Comparison of ENCODE assay signal across 9 mouse cellular contexts in genomic region chr8:84184085-84185043, GRCm38 (mm10). TPM values are rescaled to one million over a fixed set of nuclear protein-coding genes. Genes with fewer than 3 reads are reported as not detected.
DNase-seq lines count a peak whose midpoint lies in the region; ATAC-seq and TF ChIP-seq lines count a peak whose summit lies in the region.
"Had no signal": no experiment of that assay in that cellular context is flagged by ENCODE, and none has a peak within 500 bp of the region (broad histone marks: within the 10 kb centered on the region; RNA-seq: fewer than 3 reads in every experiment).

No protein-coding gene starts in this region.

- peak overlapping the region; percentile 87 for H3K4me3 ChIP-seq in heart, embryonic 13.5 days
- peak overlapping the region; percentile 65 to 86 for H3K4me3 ChIP-seq in ES-E14 (ENCODE audit: insufficient read depth in 1 of 2, low read depth in 1 of 2, low read length in 2 of 2, poor library complexity in 1 of 2, severe bottlenecking in 1 of 2)
- peak overlapping the region; percentile 78 for H3K4me3 ChIP-seq in forebrain, embryonic 15.5 days
- H3K4me3 ChIP-seq in liver, postnatal 0 days (ENCODE audit: low read depth, low read length), result peak overlapping the region; percentile 61

- no peaks in the 10 kb centered on the region for H3K9me3 ChIP-seq in heart, embryonic 13.5 days
- no peaks in the 10 kb centered on the region for H3K9me3 ChIP-seq in ES-E14 (ENCODE audit: control insufficient read depth, insufficient read depth, low read depth, low read length)
- H3K9me3 ChIP-seq in forebrain, embryonic 15.5 days, result no peaks in the 10 kb centered on the region
- H3K9me3 ChIP-seq in liver, postnatal 0 days (ENCODE audit: low read length), result no peaks in the 10 kb centered on the region

- no peak for TF ChIP-seq CTCF in liver, postnatal 0 days (IDR thresholded peaks at IDR 0.05; ENCODE audit: low read depth)

- H3K27ac ChIP-seq in heart, embryonic 13.5 days (replicated peaks), result peak overlapping the region; percentile 79
- peak overlapping the region; percentile 50; the same call in 1 of the 2 replicates for H3K27ac ChIP-seq in ES-E14 (ENCODE audit: insufficient read depth, low read depth, low read length, poor library complexity, severe bottlenecking)
- peak overlapping the region; percentile 96 for H3K27ac ChIP-seq in forebrain, embryonic 15.5 days (replicated peaks)
- H3K27ac ChIP-seq in liver, postnatal 0 days (ENCODE audit: low read depth), result no peak overlapping the region

- no peak for DNase-seq in heart, postnatal 14 days
- no peak for DNase-seq in ES-E14 (ENCODE audit: low read depth, low spot score)
- DNase-seq in liver, postnatal 0 days, result no peak
- no peak for DNase-seq in layer of hippocampus, adult 9-11 months
- DNase-seq in embryo, embryonic 10 days (ENCODE audit: low spot score), result no peak
- DNase-seq in layer of hippocampus, postnatal 25 days (ENCODE audit: extremely low spot score in 1 of 2, low spot score in 1 of 2), result no peak

- in situ Hi-C loops in ES-E14 (cut with MboI; ENCODE audit: low sequenced_read_pairs in 2 of 2, unreplicated experiment in 2 of 2), result no loop called here

- no peak for TF ChIP-seq EP300 in liver, postnatal 0 days (IDR thresholded peaks at IDR 0.05; ENCODE audit: low read depth)

- ATAC-seq in heart, embryonic 13.5 days (ENCODE audit: extremely low read depth, insufficient number of reproducible peaks, low FRiP score, low TSS enrichment), result no peak
- ATAC-seq in forebrain, embryonic 15.5 days (replicated peaks), result peak; percentile 27
- no peak for ATAC-seq in liver, postnatal 0 days
- ATAC-seq: Patski had no signal

- peak overlapping the region; percentile 84 for H3K4me2 ChIP-seq in heart, embryonic 13.5 days
- H3K4me2 ChIP-seq in forebrain, embryonic 15.5 days (replicated peaks), result peak overlapping the region; percentile 82
- H3K4me2 ChIP-seq in liver, postnatal 0 days (ENCODE audit: low read depth, low read length), result peak overlapping the region; percentile 93

- no peaks in the 10 kb centered on the region for H3K36me3 ChIP-seq in heart, embryonic 13.5 days
- no peaks in the 10 kb centered on the region for H3K36me3 ChIP-seq in ES-E14 (ENCODE audit: control insufficient read depth, insufficient read depth, low read length, poor library complexity, severe bottlenecking)
- H3K36me3 ChIP-seq in forebrain, embryonic 15.5 days, result no peaks in the 10 kb centered on the region
- H3K36me3 ChIP-seq in liver, postnatal 0 days (replicated peaks; ENCODE audit: insufficient read depth, low read length), result no peaks in the 10 kb centered on the region

- peaks cover 57% of the 10 kb centered on the region for H3K4me1 ChIP-seq in heart, embryonic 13.5 days
- peaks cover 14 to 28% of the 10 kb centered on the region in 2 experiments for H3K4me1 ChIP-seq in ES-E14 (ENCODE audit: control insufficient read depth in 2 of 2, insufficient read depth in 2 of 2, low read length in 2 of 2, poor library complexity in 1 of 2)
- H3K4me1 ChIP-seq in forebrain, embryonic 15.5 days, result peaks cover 54% of the 10 kb centered on the region
- H3K4me1 ChIP-seq in liver, postnatal 0 days (ENCODE audit: insufficient read depth), result peaks cover 19% of the 10 kb centered on the region

- H3K9ac ChIP-seq in heart, embryonic 13.5 days, result peak overlapping the region; percentile 96
- H3K9ac ChIP-seq in ES-E14 (ENCODE audit: insufficient read depth, low read depth, low read length, poor library complexity, severe bottlenecking), result peak overlapping the region; percentile 88
- peak overlapping the region; percentile 98 for H3K9ac ChIP-seq in forebrain, embryonic 15.5 days (replicated peaks)
- H3K9ac ChIP-seq in liver, postnatal 0 days (replicated peaks), result peak overlapping the region; percentile 70

- 18% methylated on average over 21 of the region's 21 CpGs for WGBS in heart, embryonic 13.5 days
- WGBS in forebrain, embryonic 15.5 days, result 13% methylated on average over 21 of the region's 21 CpGs
- WGBS in liver, postnatal 0 days (ENCODE audit: insufficient replicate concordance), result 23% methylated on average over 21 of the region's 21 CpGs

- H3K27me3 ChIP-seq in heart, embryonic 13.5 days (replicated peaks), result no peaks in the 10 kb centered on the region; the same call in 1 of the 2 replicates
- H3K27me3 ChIP-seq in forebrain, embryonic 15.5 days, result no peaks in the 10 kb centered on the region; the same call in 1 of the 2 replicates
- peaks cover 9% of the 10 kb centered on the region; the same call in 1 of the 2 replicates for H3K27me3 ChIP-seq in liver, postnatal 0 days (ENCODE audit: insufficient read depth, low read length)
- H3K27me3 ChIP-seq: Patski had no signal

- intact Hi-C loops in heart, postnatal 14 days (cut with DNase I), result no loop called here

TF ChIP-seq in ES-E14, 5 proteins besides CTCF, POLR2A, EP300 and RAD21:
- TF ChIP-seq CHD2 (IDR thresholded peaks at IDR 0.05; ENCODE audit: low read depth, low read length) (no peak), MAFK (IDR thresholded peaks at IDR 0.05; ENCODE audit: insufficient read depth, low read depth, low read length) (no peak), ZC3H11A (IDR thresholded peaks at IDR 0.05; ENCODE audit: borderline replicate concordance, low read depth, low read length) (no peak), ZNF384 (IDR thresholded peaks at IDR 0.05; ENCODE audit: low read depth, low read length) (no peak), HCFC1 (IDR thresholded peaks at IDR 0.05; ENCODE audit: borderline replicate concordance, insufficient read depth, low read length) (no peak)

RNA-seq across cellular contexts. Expression of gene Nanos3, which starts 0.7 kb away (rescaled TPM):
- polyA plus RNA-seq in heart, embryonic 13.5 days (2015; fragmentation: Nextera tagmentation; extraction: Ambion mirVana), result 1.9 and 2.8 TPM in 2 replicates
- 1 to 10 TPM; 1.8 to 2.0 TPM for total RNA-seq in heart, postnatal 14 days (2021)
- 7.0 and 9.9 TPM in 2 replicates for total RNA-seq in ES-E14 (2012; rRNA removed)
- polyA plus RNA-seq in forebrain, embryonic 15.5 days (2015; fragmentation: Nextera tagmentation; extraction: Ambion mirVana), result 6.2 and 7.1 TPM in 2 replicates
- 0.34 and 0.79 TPM in 2 replicates for polyA plus RNA-seq in liver, postnatal 0 days (2015; fragmentation: Nextera tagmentation; extraction: Ambion mirVana)
- total RNA-seq in layer of hippocampus, postnatal 25 days (2021), result 1 to 10 TPM; 2.6 to 3.0 TPM

RNA-seq across cellular contexts. Expression of gene 4930432K21Rik, which starts 36.5 kb away (rescaled TPM):
- 0.82 and 0.88 TPM in 2 replicates for polyA plus RNA-seq in heart, embryonic 13.5 days (2015; fragmentation: Nextera tagmentation; extraction: Ambion mirVana)
- under 1 TPM; 0.33 to 0.37 TPM for total RNA-seq in heart, postnatal 14 days (2021)
- total RNA-seq in ES-E14 (2012; rRNA removed), result 4.9 TPM in 2 replicates
- 2.4 and 2.7 TPM in 2 replicates for polyA plus RNA-seq in forebrain, embryonic 15.5 days (2015; fragmentation: Nextera tagmentation; extraction: Ambion mirVana)
- 0.24 and 0.29 TPM in 2 replicates for polyA plus RNA-seq in liver, postnatal 0 days (2015; fragmentation: Nextera tagmentation; extraction: Ambion mirVana)
- 1 to 10 TPM; 1.4 to 2.1 TPM for total RNA-seq in layer of hippocampus, postnatal 25 days (2021)

RNA-seq across cellular contexts. Expression of gene Cc2d1a, which starts 36.6 kb away (rescaled TPM):
- polyA plus RNA-seq in heart, embryonic 13.5 days (2015; fragmentation: Nextera tagmentation; extraction: Ambion mirVana), result 14.5 and 15.3 TPM in 2 replicates
- 10 to 100 TPM; 12.8 to 13.5 TPM for total RNA-seq in heart, postnatal 14 days (2021)
- 17.7 and 18.9 TPM in 2 replicates for total RNA-seq in ES-E14 (2012; rRNA removed)
- polyA plus RNA-seq in forebrain, embryonic 15.5 days (2015; fragmentation: Nextera tagmentation; extraction: Ambion mirVana), result 32.4 and 34.8 TPM in 2 replicates
- polyA plus RNA-seq in liver, postnatal 0 days (2015; fragmentation: Nextera tagmentation; extraction: Ambion mirVana), result 4.4 and 4.5 TPM in 2 replicates
- total RNA-seq in layer of hippocampus, postnatal 25 days (2021), result 10 to 100 TPM; 52.6 to 54.0 TPM

RNA-seq across cellular contexts. Expression of gene Zswim4, which starts 52.5 kb away (rescaled TPM):
- polyA plus RNA-seq in heart, embryonic 13.5 days (2015; fragmentation: Nextera tagmentation; extraction: Ambion mirVana), result 9.1 and 9.3 TPM in 2 replicates
- 10 to 100 TPM in 1 of 2 experiments, 1 to 10 TPM in 1; 9.1 to 10.1 TPM for total RNA-seq in heart, postnatal 14 days (2021)
- total RNA-seq in ES-E14 (2012; rRNA removed), result 22.1 and 24.6 TPM in 2 replicates
- 41.1 and 42.8 TPM in 2 replicates for polyA plus RNA-seq in forebrain, embryonic 15.5 days (2015; fragmentation: Nextera tagmentation; extraction: Ambion mirVana)
- polyA plus RNA-seq in liver, postnatal 0 days (2015; fragmentation: Nextera tagmentation; extraction: Ambion mirVana), result 1.4 and 1.6 TPM in 2 replicates
- total RNA-seq in layer of hippocampus, postnatal 25 days (2021), result 10 to 100 TPM; 16.5 to 20.4 TPM

RNA-seq across cellular contexts. Expression of gene Podnl1, which starts 58.6 kb away (rescaled TPM):
- polyA plus RNA-seq in heart, embryonic 13.5 days (2015; fragmentation: Nextera tagmentation; extraction: Ambion mirVana), result 0.06 and 0.12 TPM in 2 replicates
- total RNA-seq in heart, postnatal 14 days (2021), result under 1 TPM in 1 of 2 experiments, not detected in 1; 0.12 TPM
- total RNA-seq in ES-E14 (2012; rRNA removed), result 1.5 and 2.0 TPM in 2 replicates
- 0.32 TPM in 2 replicates for polyA plus RNA-seq in forebrain, embryonic 15.5 days (2015; fragmentation: Nextera tagmentation; extraction: Ambion mirVana)
- not detected in 2 replicates for polyA plus RNA-seq in liver, postnatal 0 days (2015; fragmentation: Nextera tagmentation; extraction: Ambion mirVana)
- total RNA-seq in layer of hippocampus, postnatal 25 days (2021), result not detected
